Mouse (Mus musculus) cerebellum, adult 2 months (tissue): Measurements from ENCODE around the gene Rbm5.

Experiments
- CTCF ChIP-seq: fragments of 200-500 bp; IDR thresholded peaks from 2 replicates; pipeline ENCODE4 v1.5.1; 2011; ENCODE audit warnings: low read depth, mild to moderate bottlenecking, control low read depth, low read length, moderate library complexity, borderline replicate concordance; ENCODE audit not compliant: insufficient read depth
- POLR2A ChIP-seq: fragments of 200-500 bp; IDR thresholded peaks from 2 replicates; pipeline ENCODE4 v1.6.1; 2011; ENCODE audit warnings: low read length, control low read depth, borderline replicate concordance; ENCODE audit not compliant: insufficient read depth

DNA sequence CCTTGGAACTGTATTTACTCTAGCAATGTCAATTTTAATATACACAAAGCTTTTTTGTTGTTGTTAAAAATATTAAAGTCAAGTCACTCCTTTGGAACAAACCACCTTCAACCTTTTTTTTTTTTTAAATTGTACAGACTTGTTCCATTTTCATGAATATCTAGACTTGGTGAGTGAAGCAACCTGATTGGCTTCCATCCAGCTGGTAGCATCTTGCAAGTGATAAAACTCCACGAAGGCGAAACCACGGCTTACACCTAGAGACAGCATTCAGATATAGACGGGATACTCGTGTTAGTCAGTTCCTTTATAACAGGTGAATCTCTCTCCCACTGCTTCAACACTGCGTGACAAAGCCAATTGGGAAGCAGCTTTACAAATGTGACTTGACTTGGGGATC, 11.2 kb downstream of the Rbm5 start:
- TF ChIP-seq CTCF (no peak), POLR2A (no peak)
